Mouse (Mus musculus) intestine, embryonic 16.5 days (tissue): ENCODE results near the gene Zbtb39. TPM values are rescaled to one million over a fixed set of nuclear protein-coding genes. Genes with fewer than 3 reads are reported as not detected.

Experiments
- ATAC-seq: fragments of 200-750 bp; cut with Nextera tagmentation; 2 replicates; pipeline ENCODE4 v1.8.0; 2017; ENCODE audit warnings: moderate TSS enrichment, moderate library complexity
- H3K27ac ChIP-seq: fragments of 300-500 bp; sonication (generic); 2 replicates; pipeline ENCODE4 v1.5.1; 2014; ENCODE audit warnings: mild to moderate bottlenecking, low read length
- H3K27me3 ChIP-seq: fragments of 300-500 bp; sonication (generic); replicated peaks from 2 replicates; pipeline ENCODE4 v1.6.1; 2014; ENCODE audit warnings: low read length, control low read depth, mixed read lengths; ENCODE audit not compliant: control insufficient read depth, insufficient read depth
- H3K36me3 ChIP-seq: fragments of 300-500 bp; sonication (generic); 2 replicates; pipeline ENCODE4 v1.6.1; 2014; ENCODE audit warnings: low read length, control low read depth; ENCODE audit not compliant: control insufficient read depth, insufficient read depth
- H3K4me1 ChIP-seq: fragments of 300-500 bp; sonication (generic); 2 replicates; pipeline ENCODE4 v1.6.1; 2014; ENCODE audit warnings: low read length, control low read depth, mixed read lengths; ENCODE audit not compliant: control insufficient read depth, insufficient read depth
- H3K4me2 ChIP-seq: fragments of 300-500 bp; sonication (generic); 2 replicates; pipeline ENCODE4 v1.6.1; 2014; ENCODE audit warnings: low read depth, low read length, control low read depth
- H3K4me3 ChIP-seq: fragments of 300-500 bp; sonication (generic); 2 replicates; pipeline ENCODE4 v1.5.1; 2014; ENCODE audit warnings: mild to moderate bottlenecking, low read length
- H3K9ac ChIP-seq: fragments of 300-500 bp; sonication (generic); 2 replicates; pipeline ENCODE4 v1.6.1; 2014; ENCODE audit warnings: low read depth, low read length
- H3K9me3 ChIP-seq: fragments of 300-500 bp; sonication (generic); 2 replicates; pipeline ENCODE4 v1.6.1; 2016; ENCODE audit warnings: low read length, control low read depth; ENCODE audit not compliant: control insufficient read depth
- WGBS: fragments of 180-500 bp; shearing (Covaris S2); extraction: QIAGEN DNeasy Blood & Tissue Kit; methylation state at CpG from one replicate; pipeline ENCODE4 v1.1.7; 2014; 5-methylcytosine and 5-hydroxymethylcytosine counted together
- polyA plus RNA-seq: library from polyadenylated mRNA; unstranded; fragments of >200 nt; fragmentation: Nextera tagmentation; extraction: Ambion mirVana; gene quantifications from 2 replicates; pipeline ENCODE4 v1.2.1, GENCODE M21; 2015

Gene Zbtb39
- polyA plus RNA-seq, 1 experiment from 2014 or later, result 1.6 TPM

DNA sequence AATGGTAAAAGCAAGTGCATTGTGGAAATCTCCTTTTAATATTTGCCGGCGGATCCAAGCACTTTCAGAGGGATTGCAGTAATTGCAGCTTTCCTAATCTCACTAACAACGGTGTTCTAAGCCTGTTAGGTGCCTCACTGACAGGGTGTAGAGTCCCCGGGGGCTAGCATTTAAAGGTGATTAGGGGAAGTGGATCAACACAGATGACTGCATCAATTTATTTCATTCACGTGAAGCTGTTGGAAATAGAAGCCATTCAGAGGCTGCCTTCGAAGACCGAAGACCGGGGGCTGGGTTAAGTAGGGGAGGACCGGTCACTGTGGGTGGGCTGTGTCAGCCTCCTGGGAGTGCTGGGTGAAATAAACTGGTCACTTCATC, 8.4 kb upstream of the Zbtb39 start:
- Histone ChIP-seq H3K27ac (no peak overlapping the region), H3K9me3 (no peaks in the 10 kb centered on the region), H3K4me3 (no peak overlapping the region), H3K4me1 (peaks cover 7% of the 10 kb centered on the region; the same call in 1 of the 2 replicates), H3K27me3 (no peaks in the 10 kb centered on the region), H3K4me2 (no peak overlapping the region), H3K36me3 (no peaks in the 10 kb centered on the region), H3K9ac (no peak overlapping the region)
- no peak for ATAC-seq
- 41% methylated on average over 9 of the region's 9 CpGs for WGBS

- no peaks in the 10 kb centered on the region for H3K36me3 ChIP-seq
- no peak overlapping the region for H3K27ac ChIP-seq
- H3K27me3 ChIP-seq, result no peaks in the 10 kb centered on the region
- no peaks in the 10 kb centered on the region for H3K9me3 ChIP-seq
- no peak overlapping the region for H3K4me2 ChIP-seq
- 23% methylated on average over 5 of the region's 5 CpGs for WGBS
- peaks cover 9% of the 10 kb centered on the region for H3K4me1 ChIP-seq
- no peak for ATAC-seq
- H3K4me3 ChIP-seq, result no peak overlapping the region
- no peak overlapping the region for H3K9ac ChIP-seq
Observed at GRCm38 (mm10) chr10:127731397-127731796, 7.9 kb upstream of the Zbtb39 start.

DNA sequence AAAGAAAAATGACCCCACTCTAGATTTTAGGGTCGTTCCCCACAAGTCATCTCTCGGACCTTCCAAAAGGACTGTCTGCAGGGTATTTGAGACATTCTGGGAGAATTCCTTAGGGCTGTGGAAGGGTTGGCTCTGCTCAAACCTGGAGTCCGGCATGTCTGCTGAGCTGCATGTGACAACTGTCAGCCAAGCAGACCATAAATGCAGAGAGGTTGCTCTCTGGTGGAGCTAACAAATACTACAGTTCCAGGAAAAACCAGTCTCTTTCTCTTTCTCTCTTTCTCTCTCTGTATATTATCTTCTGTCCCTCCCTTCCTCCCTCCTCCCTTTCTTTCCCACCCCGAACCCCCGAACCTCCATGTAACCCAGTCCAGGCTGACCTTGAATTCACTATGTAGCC, 4.9 kb upstream of the Zbtb39 start:
- Histone ChIP-seq H3K9me3 (no peaks in the 10 kb centered on the region), H3K4me1 (peaks cover 17% of the 10 kb centered on the region), H3K27ac (no peak overlapping the region), H3K4me2 (no peak overlapping the region), H3K36me3 (no peaks in the 10 kb centered on the region), H3K4me3 (no peak overlapping the region), H3K9ac (no peak overlapping the region), H3K27me3 (no peaks in the 10 kb centered on the region)
- 35% methylated on average over 5 of the region's 5 CpGs for WGBS
- ATAC-seq, result no peak

GRCm38 (mm10) chr10:127736266-127736665, 3.1 kb upstream of the Zbtb39 start:
- peaks cover 19% of the 10 kb centered on the region for H3K4me1 ChIP-seq
- H3K4me3 ChIP-seq, result no peak overlapping the region
- no peak overlapping the region for H3K27ac ChIP-seq
- no peaks in the 10 kb centered on the region for H3K27me3 ChIP-seq
- ATAC-seq, result no peak
- no peak overlapping the region for H3K9ac ChIP-seq
- no peaks in the 10 kb centered on the region for H3K36me3 ChIP-seq
- 72% methylated on average over 2 of the region's 2 CpGs for WGBS
- no peaks in the 10 kb centered on the region for H3K9me3 ChIP-seq
- no peak overlapping the region for H3K4me2 ChIP-seq

DNA sequence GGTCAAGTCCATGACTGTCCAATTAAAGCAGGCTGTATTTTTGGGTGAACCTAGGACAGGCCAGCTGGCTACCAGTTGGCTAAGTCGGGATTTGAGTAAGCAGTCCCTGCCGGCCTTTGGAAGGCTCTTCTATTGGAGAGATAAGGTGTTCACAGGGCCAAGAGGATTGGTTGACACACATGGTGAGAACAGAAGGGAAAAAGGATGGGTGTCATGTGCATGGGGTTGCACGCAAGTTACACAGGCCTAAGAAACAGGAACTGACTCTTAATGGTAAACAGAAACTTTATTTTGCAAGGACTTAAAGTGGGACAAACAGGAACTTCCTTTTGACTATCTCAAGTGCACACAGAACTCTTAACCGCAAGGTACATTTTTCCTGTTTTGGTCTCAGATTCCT, 2.4 kb upstream of the Zbtb39 start:
- Histone ChIP-seq H3K9ac (no peak overlapping the region), H3K4me3 (no peak overlapping the region), H3K27me3 (no peaks in the 10 kb centered on the region), H3K9me3 (no peaks in the 10 kb centered on the region), H3K27ac (0 out of 2 replicates have a peak overlapping the region, but pooled peaks have one; percentile 7), H3K4me1 (peaks cover 16% of the 10 kb centered on the region), H3K36me3 (peaks cover 6% of the 10 kb centered on the region), H3K4me2 (no peak overlapping the region)
- 72% methylated on average over 4 of the region's 4 CpGs for WGBS
- no peak for ATAC-seq

DNA sequence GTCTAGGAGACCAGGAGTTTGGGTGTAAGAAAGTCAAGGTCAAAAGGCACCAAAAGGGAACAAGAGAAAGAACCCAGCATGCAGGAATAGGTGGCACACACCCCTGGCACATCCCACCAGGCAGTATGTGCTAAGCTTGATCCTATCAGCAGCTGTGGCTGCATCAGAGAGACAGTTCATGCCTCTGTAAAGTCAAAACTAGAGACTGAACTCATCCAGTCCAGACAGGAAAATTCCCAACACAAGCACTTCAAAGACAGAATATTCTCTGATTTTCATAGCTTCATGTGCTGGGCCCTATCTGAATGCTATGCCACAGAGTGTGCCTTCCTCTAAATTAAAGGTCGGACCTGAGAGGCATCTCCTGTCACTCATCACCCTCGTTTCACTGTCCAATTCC, 1.8 kb upstream of the Zbtb39 start:
- no peaks in the 10 kb centered on the region for H3K9me3 ChIP-seq
- H3K4me1 ChIP-seq, result peaks cover 16% of the 10 kb centered on the region
- no peak for ATAC-seq
- H3K9ac ChIP-seq, result no peak overlapping the region
- no peak overlapping the region for H3K4me3 ChIP-seq
- no peaks in the 10 kb centered on the region for H3K27me3 ChIP-seq
- H3K27ac ChIP-seq, result no peak overlapping the region
- H3K36me3 ChIP-seq, result peaks cover 12% of the 10 kb centered on the region
- WGBS, result 27% methylated on average over 2 of the region's 2 CpGs
- no peak overlapping the region for H3K4me2 ChIP-seq

- ATAC-seq, result peak; percentile 79
- Histone ChIP-seq H3K4me2 (peak overlapping the region; percentile 28; the same call in 1 of the 2 replicates), H3K27ac (peak overlapping the region; percentile 91), H3K9me3 (no peaks in the 10 kb centered on the region), H3K4me3 (peak overlapping the region; percentile 10; the same call in 1 of the 2 replicates), H3K36me3 (peaks cover 20% of the 10 kb centered on the region), H3K4me1 (peaks cover 16% of the 10 kb centered on the region), H3K27me3 (no peaks in the 10 kb centered on the region), H3K9ac (no peak overlapping the region)
- WGBS, result 31% methylated on average over 13 of the region's 13 CpGs
Observed at GRCm38 (mm10) chr10:127738151-127738882, 1.0 kb upstream of the Zbtb39 start.

GRCm38 (mm10) chr10:127739661-127740161, 373 bp downstream of the Zbtb39 start:
- H3K9me3 ChIP-seq, result no peaks in the 10 kb centered on the region
- H3K36me3 ChIP-seq, result peaks cover 33% of the 10 kb centered on the region
- peak overlapping the region; percentile 78 for H3K4me2 ChIP-seq
- no peaks in the 10 kb centered on the region for H3K27me3 ChIP-seq
- peak overlapping the region; percentile 86 for H3K27ac ChIP-seq
- H3K4me3 ChIP-seq, result peak overlapping the region; percentile 90
- peak; percentile 49 for ATAC-seq
- under 1% methylated on average over 55 of the region's 55 CpGs for WGBS
- H3K9ac ChIP-seq, result peak overlapping the region; percentile 95
- peaks cover 16% of the 10 kb centered on the region for H3K4me1 ChIP-seq

DNA sequence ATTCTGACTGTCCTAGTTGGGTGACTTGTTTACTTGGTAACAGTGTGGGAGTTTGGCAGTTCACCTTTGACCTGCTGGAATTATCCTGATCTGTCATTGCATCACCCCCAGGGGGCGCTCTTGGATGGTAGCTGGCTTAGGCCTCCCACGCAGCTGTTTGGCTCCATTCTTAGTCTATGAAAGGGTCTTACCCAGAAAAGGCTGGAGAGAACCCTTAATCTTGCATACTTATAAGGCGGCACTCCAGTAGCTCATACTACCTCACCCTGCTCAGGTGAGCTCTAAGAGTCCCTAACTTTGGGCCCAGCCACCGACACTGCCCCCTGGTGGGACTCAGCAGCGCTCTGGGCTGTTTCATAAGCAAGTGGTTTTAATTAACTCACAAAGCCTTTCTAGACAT, 5.3 kb downstream of the Zbtb39 start:
- no peaks in the 10 kb centered on the region for H3K27me3 ChIP-seq
- H3K27ac ChIP-seq, result no peak overlapping the region
- H3K9ac ChIP-seq, result no peak overlapping the region
- H3K36me3 ChIP-seq, result peaks cover 37% of the 10 kb centered on the region
- no peaks in the 10 kb centered on the region for H3K9me3 ChIP-seq
- no peak overlapping the region for H3K4me2 ChIP-seq
- no peak for ATAC-seq
- 71% methylated on average over 5 of the region's 5 CpGs for WGBS
- H3K4me3 ChIP-seq, result no peak overlapping the region
- peaks cover 16% of the 10 kb centered on the region for H3K4me1 ChIP-seq
